8 mouse cellular contexts compared by ENCODE assay signal in the genomic region with DNA sequence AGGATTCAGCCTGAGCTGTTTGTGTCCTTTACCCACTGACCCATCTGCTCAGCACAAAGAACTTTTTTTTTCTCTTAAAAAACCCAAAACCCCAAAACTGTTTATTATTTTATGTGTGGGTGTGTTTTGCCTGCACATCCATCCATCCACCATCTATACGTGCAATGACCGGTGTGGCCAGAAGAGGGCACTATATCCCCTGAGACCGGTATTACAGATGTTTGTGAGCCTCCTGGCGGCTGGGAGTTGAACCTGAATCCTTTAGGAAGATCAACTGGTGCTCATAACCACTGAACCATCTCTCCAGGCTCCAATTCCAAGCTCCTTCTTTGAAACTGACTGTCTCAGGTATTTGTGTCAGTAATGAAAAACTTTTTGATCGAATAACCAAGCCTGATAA. TPM values are rescaled to one million over a fixed set of nuclear protein-coding genes. Genes with fewer than 3 reads are reported as not detected.
DNase-seq lines count a peak whose midpoint lies in the region; ATAC-seq and TF ChIP-seq lines count a peak whose summit lies in the region.

No protein-coding gene starts in this region.

- no peak overlapping the region for H3K27ac ChIP-seq in midbrain, embryonic 10.5 days (replicated peaks)
- H3K27ac ChIP-seq in midbrain, embryonic 15.5 days = no peak overlapping the region
- H3K27ac ChIP-seq in kidney, adult 2 months (ENCODE audit: insufficient read depth, low read depth, low read length) = no peak overlapping the region
- no peak overlapping the region for H3K27ac ChIP-seq in liver, embryonic 11.5 days (ENCODE audit: low read depth, low read length)

- no peaks in the 10 kb centered on the region for H3K27me3 ChIP-seq in midbrain, embryonic 10.5 days (ENCODE audit: low read depth, poor library complexity, severe bottlenecking)
- H3K27me3 ChIP-seq in midbrain, embryonic 15.5 days (replicated peaks) = no peaks in the 10 kb centered on the region
- H3K27me3 ChIP-seq in kidney, adult 2 months (replicated peaks; ENCODE audit: control insufficient read depth, insufficient read depth, low read length) = no peaks in the 10 kb centered on the region
- no peaks in the 10 kb centered on the region for H3K27me3 ChIP-seq in liver, embryonic 11.5 days (replicated peaks; ENCODE audit: control insufficient read depth, insufficient read depth, low read length)

- no peaks in the 10 kb centered on the region for H3K36me3 ChIP-seq in midbrain, embryonic 10.5 days
- H3K36me3 ChIP-seq in midbrain, embryonic 15.5 days (replicated peaks) = no peaks in the 10 kb centered on the region
- no peaks in the 10 kb centered on the region for H3K36me3 ChIP-seq in kidney, adult 2 months (ENCODE audit: control insufficient read depth, insufficient read depth, low read length)
- no peaks in the 10 kb centered on the region for H3K36me3 ChIP-seq in liver, embryonic 11.5 days (ENCODE audit: control insufficient read depth, insufficient read depth, low read length)

- DNase-seq in midbrain, embryonic 10.5 days (ENCODE audit: low spot score) = peak; percentile 71
- peak; percentile 87 for DNase-seq in adrenal gland, postnatal 14 days
- DNase-seq in frontal cortex, postnatal 25 days (ENCODE audit: low spot score in 2 of 2) = peak; percentile 40 to 44
- DNase-seq in kidney, adult 2 months = peak; percentile 88
- DNase-seq in liver, embryonic 11.5 days (ENCODE audit: low spot score) = peak; percentile 66
- peak; percentile 64 for DNase-seq in ovary, postnatal 14 days (ENCODE audit: low spot score)
- peak; percentile 91 for DNase-seq in thymus, postnatal 25 days

- 21% methylated on average over 5 of the region's 5 CpGs for WGBS in midbrain, embryonic 10.5 days
- WGBS in midbrain, embryonic 15.5 days = 18% methylated on average over 5 of the region's 5 CpGs
- 19% methylated on average over 5 of the region's 5 CpGs for WGBS in kidney, adult 2 months
- 20% methylated on average over 5 of the region's 5 CpGs for WGBS in liver, embryonic 11.5 days

- H3K9me3 ChIP-seq in midbrain, embryonic 10.5 days (replicated peaks) = no peaks in the 10 kb centered on the region
- no peaks in the 10 kb centered on the region for H3K9me3 ChIP-seq in midbrain, embryonic 15.5 days
- no peaks in the 10 kb centered on the region for H3K9me3 ChIP-seq in liver, embryonic 11.5 days (ENCODE audit: control insufficient read depth, low read length)

- H3K9ac ChIP-seq in midbrain, embryonic 15.5 days = no peak overlapping the region
- no peak overlapping the region for H3K9ac ChIP-seq in liver, embryonic 11.5 days (ENCODE audit: low read depth, low read length)

- H3K4me3 ChIP-seq in midbrain, embryonic 10.5 days = no peak overlapping the region
- no peak overlapping the region for H3K4me3 ChIP-seq in midbrain, embryonic 15.5 days
- H3K4me3 ChIP-seq in kidney, adult 2 months (ENCODE audit: insufficient read depth, low read depth, low read length) = no peak overlapping the region
- H3K4me3 ChIP-seq in liver, embryonic 11.5 days (ENCODE audit: low read depth, low read length) = no peak overlapping the region

- no peak overlapping the region for H3K4me2 ChIP-seq in midbrain, embryonic 15.5 days
- H3K4me2 ChIP-seq in liver, embryonic 11.5 days = no peak overlapping the region

- TF ChIP-seq CTCF in kidney, adult 2 months (conservative IDR thresholded peaks at IDR 0.05; ENCODE audit: insufficient read depth, insufficient read length, low read depth, low read length) = peak; percentile 100

- TF ChIP-seq POLR2A in kidney, adult 2 months (IDR thresholded peaks at IDR 0.05; ENCODE audit: low read depth, low read length) = no peak

- ATAC-seq in midbrain, embryonic 15.5 days (replicated peaks) = no peak
- peak; percentile 60; the same call in 1 of the 2 replicates for ATAC-seq in liver, embryonic 11.5 days (replicated peaks; ENCODE audit: low FRiP score)

- peaks cover 9% of the 10 kb centered on the region for H3K4me1 ChIP-seq in midbrain, embryonic 10.5 days
- no peaks in the 10 kb centered on the region for H3K4me1 ChIP-seq in midbrain, embryonic 15.5 days
- no peaks in the 10 kb centered on the region for H3K4me1 ChIP-seq in kidney, adult 2 months (ENCODE audit: control insufficient read depth, insufficient read depth, low read length)
- no peaks in the 10 kb centered on the region for H3K4me1 ChIP-seq in liver, embryonic 11.5 days (replicated peaks; ENCODE audit: control insufficient read depth, insufficient read depth, low read length)

RNA-seq across cellular contexts. Expression of gene Bach1, which starts 48.0 kb away (rescaled TPM):
- polyA plus RNA-seq in midbrain, embryonic 10.5 days (2016; fragmentation: Nextera tagmentation; extraction: Ambion mirVana) = 12.9 and 14.4 TPM in 2 replicates
- polyA plus RNA-seq in midbrain, embryonic 15.5 days (2015; fragmentation: Nextera tagmentation; extraction: Ambion mirVana) = 21.3 and 22.0 TPM in 2 replicates
- total RNA-seq in adrenal gland, postnatal 14 days (2021) = 21.5 and 23.5 TPM in 2 replicates
- 8.6 and 9.7 TPM in 2 replicates for polyA plus RNA-seq in kidney, adult 2 months (2012; rRNA removed)
- 10.6 and 11.1 TPM in 2 replicates for polyA plus RNA-seq in liver, embryonic 11.5 days (2014; fragmentation: Nextera tagmentation; extraction: Ambion mirVana)
